23 mouse cellular contexts compared by ENCODE assay signal in the genomic region with DNA sequence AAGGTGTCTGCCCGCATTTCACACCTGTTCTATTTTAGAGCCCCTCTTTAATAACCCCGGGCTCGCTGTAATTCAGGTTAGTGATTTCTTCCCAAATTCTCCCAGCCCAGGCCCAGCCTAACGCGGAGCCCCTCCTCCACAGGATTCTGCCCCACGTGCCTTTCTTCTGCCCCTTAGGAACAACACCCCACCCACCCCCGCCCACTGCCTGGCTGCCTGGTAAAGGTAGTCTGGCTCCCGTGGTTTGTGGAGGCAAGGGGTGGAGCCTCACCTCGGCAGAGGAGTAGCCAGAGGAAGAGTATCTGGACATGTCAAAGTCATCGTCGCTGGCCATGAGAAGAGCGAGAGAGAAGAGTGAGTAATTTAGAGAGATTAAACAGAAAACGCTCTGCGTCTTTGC. TPM values are rescaled to one million over a fixed set of nuclear protein-coding genes. Genes with fewer than 3 reads are reported as not detected.
"Had no signal": no experiment of that assay in that cellular context is flagged by ENCODE, and none has a peak within 500 bp of the region (broad histone marks: within the 10 kb centered on the region; RNA-seq: fewer than 3 reads in every experiment).

No protein-coding gene starts in this region.

- H3K4me3 ChIP-seq: limb, embryonic 10.5 days; limb, embryonic 13.5 days; liver, embryonic 12.5 days; liver, embryonic 15.5 days; lung, embryonic 15.5 days; midbrain, embryonic 12.5 days; midbrain, embryonic 15.5 days; neural tube, embryonic 12.5 days; neural tube, embryonic 15.5 days; stomach, embryonic 15.5 days had no signal

- H3K27me3 ChIP-seq: lung, embryonic 15.5 days; midbrain, embryonic 15.5 days; neural tube, embryonic 15.5 days had no signal

- ATAC-seq: liver, embryonic 12.5 days; midbrain, embryonic 15.5 days had no signal

- H3K36me3 ChIP-seq: limb, embryonic 10.5 days; limb, embryonic 13.5 days; liver, embryonic 12.5 days; liver, embryonic 15.5 days; lung, embryonic 15.5 days; stomach, embryonic 15.5 days had no signal

- H3K4me1 ChIP-seq: limb, embryonic 13.5 days; liver, embryonic 12.5 days; liver, embryonic 15.5 days; midbrain, embryonic 12.5 days; midbrain, embryonic 15.5 days; neural tube, embryonic 12.5 days; neural tube, embryonic 15.5 days; stomach, embryonic 15.5 days had no signal

- DNase-seq: kidney, adult 9 months; kidney, postnatal 14 days; kidney, postnatal 4 days; liver; lung, adult 18-20 months; retina, postnatal 1 day; right cerebral cortex, postnatal 25 days; spleen, adult 18-20 months; thymus, adult 2 months; thymus, postnatal 14 days; thymus, postnatal 4 days had no signal

- H3K27ac ChIP-seq: limb, embryonic 10.5 days; limb, embryonic 13.5 days; liver, embryonic 12.5 days; liver, embryonic 15.5 days; lung, embryonic 15.5 days; macrophage; midbrain, embryonic 12.5 days; midbrain, embryonic 15.5 days; neural tube, embryonic 12.5 days; neural tube, embryonic 15.5 days; stomach, embryonic 15.5 days had no signal

RNA-seq across cellular contexts. Expression of gene 1110017D15Rik, which starts 3.5 kb away (rescaled TPM):
- total RNA-seq: megakaryocyte, adult 5-6 weeks had no signal
- polyA plus RNA-seq: liver, embryonic 12.5 days; liver, embryonic 15.5 days had no signal

RNA-seq across cellular contexts. Expression of gene Dnaic1, which starts 48.9 kb away (rescaled TPM):
- total RNA-seq: megakaryocyte, adult 5-6 weeks had no signal
